8 mouse cellular contexts compared by ENCODE assay signal in the genomic region with DNA sequence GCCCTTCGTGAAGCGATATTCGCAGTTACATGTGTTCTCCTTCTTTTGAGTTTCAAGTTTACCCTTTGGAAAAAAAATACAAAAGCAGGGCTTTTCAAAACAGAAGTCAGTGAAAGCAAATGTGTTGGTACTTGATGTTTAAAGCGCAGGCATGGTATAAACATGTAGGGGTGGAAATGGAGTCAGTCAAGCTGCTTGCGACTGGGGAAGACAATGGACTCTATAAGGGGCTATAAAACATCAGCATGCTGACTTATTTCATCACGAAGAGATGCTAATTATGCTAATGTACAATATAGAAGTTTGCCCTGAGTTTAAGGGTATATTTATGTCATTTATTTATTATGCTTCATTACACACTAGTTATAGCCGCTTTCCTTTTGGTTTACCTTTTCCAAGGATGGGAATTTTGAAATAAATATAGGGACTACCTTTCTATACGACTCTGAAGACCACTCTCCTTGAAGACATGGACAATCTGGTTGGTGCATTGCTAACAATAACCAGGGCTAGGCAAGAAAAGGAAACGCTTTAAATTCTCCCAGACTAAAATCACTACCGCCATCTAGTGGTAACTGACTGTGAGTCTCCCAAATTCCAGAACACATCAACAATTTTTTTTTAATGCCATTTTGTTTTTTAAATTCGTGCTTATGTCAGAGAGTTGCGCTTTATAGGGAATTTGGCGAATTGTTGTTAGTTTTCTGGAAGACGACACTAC.
DNase-seq lines count a peak whose midpoint lies in the region; ATAC-seq lines count a peak whose summit lies in the region.

No protein-coding gene starts in this region.

- peak; percentile 1 for DNase-seq in cerebellum, adult 8-10 months
- no peak for DNase-seq in cerebellum, postnatal 25 days
- peak; percentile 23 to 29 for DNase-seq in left cerebral cortex, adult 18-20 months (ENCODE audit: low spot score in 2 of 2)
- DNase-seq in left cerebral cortex, adult 8-10 months (ENCODE audit: low spot score in 2 of 2), result no peak
- peak; percentile 34 to 81 for DNase-seq in left cerebral cortex, postnatal 25 days (ENCODE audit: low spot score in 2 of 2)
- DNase-seq in layer of hippocampus, adult 8-10 months (ENCODE audit: low spot score in 2 of 2), result no peak
- no peak for DNase-seq in urinary bladder, postnatal 10 days (ENCODE audit: low spot score)

- intact Hi-C loops in left cerebral cortex, postnatal 25 days (cut with DNase I), result loop anchor here (2.0 to 5.0 kb wide), 5 partner anchors 34 to 1904 kb away; a partner anchor contains a TSS

- ATAC-seq in common myeloid progenitor, adult 5-6 weeks (replicated peaks; ENCODE audit: low read depth, poor library complexity, severe bottlenecking), result 0 out of 2 replicates have a peak, but pooled peaks have one; percentile 45

Comparison
In these comparisons a context has a peak if more than half of its experiments do, and no peak if none do; other contexts are left out.
1. DNase-seq: peak in cerebellum, adult 8-10 months (single experiment), left cerebral cortex, adult 18-20 months (2 of 2) and left cerebral cortex, postnatal 25 days (2 of 2); none in cerebellum, postnatal 25 days (0 of 2), left cerebral cortex, adult 8-10 months (0 of 2), layer of hippocampus, adult 8-10 months (0 of 2) and urinary bladder, postnatal 10 days (single experiment).